Mouse (Mus musculus): ENCODE data around the gene Olfr90. TPM values are rescaled to one million over a fixed set of nuclear protein-coding genes. Genes with fewer than 3 reads are reported as not detected.

The Olfr90 gene
- polyA plus RNA-seq, 1 experiment from 2014 or later: not detected

DNA sequence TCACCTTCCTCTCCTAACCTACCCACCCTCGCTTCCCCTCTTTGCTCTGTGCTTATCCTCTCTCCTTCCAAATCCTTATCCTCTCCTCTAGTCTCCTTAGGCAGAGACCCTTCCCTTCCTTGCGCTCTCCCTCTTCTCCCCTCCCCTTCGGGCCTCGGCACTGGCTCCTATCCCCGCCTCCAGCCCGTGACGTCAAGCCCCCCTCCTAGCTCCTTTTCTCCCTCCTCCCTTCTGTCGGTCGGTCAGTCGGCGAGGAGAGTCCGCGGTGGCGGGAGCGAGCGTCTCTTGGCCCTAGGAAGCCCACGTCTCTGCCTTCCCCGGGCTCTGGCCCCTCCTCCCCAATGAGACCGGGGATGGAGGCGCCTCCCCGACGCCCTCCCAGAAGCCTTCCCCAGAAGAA, 37.9 kb downstream of the Olfr90 start:
- Histone ChIP-seq H3K4me2 (ENCODE audit: low read length) (peak overlapping the region; percentile 86), H3K36me3 (ENCODE audit: control insufficient read depth, insufficient read depth, low read length) (peaks cover 17% of the 10 kb centered on the region), H3K4me3 (replicated peaks; ENCODE audit: low read depth, low read length) (peak overlapping the region; percentile 92), H3K4me1 (ENCODE audit: control insufficient read depth, insufficient read depth, low read length) (peaks cover 47% of the 10 kb centered on the region), H3K9me3 (ENCODE audit: control insufficient read depth, low read length) (no peaks in the 10 kb centered on the region), H3K27me3 (ENCODE audit: control insufficient read depth, insufficient read depth, low read length) (peaks cover 4% of the 10 kb centered on the region; the same call in 1 of the 2 replicates), H3K27ac (replicated peaks; ENCODE audit: low read depth, low read length) (peak overlapping the region; percentile 87), H3K9ac (replicated peaks; ENCODE audit: low read length) (peak overlapping the region; percentile 91)
- 1% methylated on average over 22 of the region's 22 CpGs for WGBS
- ATAC-seq (ENCODE audit: low FRiP score, low TSS enrichment) (peak; percentile 71), DNase-seq (peak; percentile 93)

DNA sequence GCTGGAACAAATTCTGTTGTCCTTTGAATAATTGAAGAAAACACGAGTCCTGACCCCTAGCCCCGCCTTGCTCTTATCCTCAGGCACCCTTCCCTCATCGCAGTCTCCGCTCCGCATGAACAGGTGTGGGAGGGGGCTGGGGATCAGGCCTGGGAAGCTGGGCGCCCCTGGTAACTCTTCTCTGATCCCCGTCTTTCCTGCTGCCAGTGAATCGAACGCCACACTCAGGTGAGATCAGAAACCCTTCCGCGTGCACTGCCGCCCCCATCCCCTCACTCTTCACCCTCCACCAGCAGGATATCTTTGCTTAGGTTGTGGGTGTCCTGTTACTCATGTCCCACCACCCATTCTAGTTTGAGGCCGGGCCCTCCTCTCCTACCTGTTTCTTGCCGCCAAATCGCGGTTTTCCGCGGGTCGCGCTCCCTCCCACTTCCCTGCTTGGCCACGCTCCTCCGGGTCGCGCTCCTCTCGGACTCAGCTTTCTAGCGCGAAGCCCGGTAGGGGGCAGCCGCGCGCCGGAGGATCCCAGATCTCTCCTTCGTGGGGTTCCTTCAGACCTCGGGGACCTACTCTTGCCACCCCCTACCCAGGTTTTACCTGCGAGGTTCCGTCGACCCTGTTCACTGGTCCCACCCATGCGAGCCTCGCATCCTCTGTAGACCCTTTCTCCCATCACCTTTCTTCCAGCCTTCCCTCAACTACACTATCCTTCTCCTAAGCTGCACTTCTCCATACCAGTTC, 38.6 kb downstream of the Olfr90 start:
- WGBS: 1% methylated on average over 39 of the region's 39 CpGs
- peak; percentile 15; the same call in 1 of the 2 replicates for ATAC-seq (ENCODE audit: low FRiP score, low TSS enrichment)
- peak overlapping the region; percentile 91 for H3K9ac ChIP-seq (replicated peaks; ENCODE audit: low read length)

DNA sequence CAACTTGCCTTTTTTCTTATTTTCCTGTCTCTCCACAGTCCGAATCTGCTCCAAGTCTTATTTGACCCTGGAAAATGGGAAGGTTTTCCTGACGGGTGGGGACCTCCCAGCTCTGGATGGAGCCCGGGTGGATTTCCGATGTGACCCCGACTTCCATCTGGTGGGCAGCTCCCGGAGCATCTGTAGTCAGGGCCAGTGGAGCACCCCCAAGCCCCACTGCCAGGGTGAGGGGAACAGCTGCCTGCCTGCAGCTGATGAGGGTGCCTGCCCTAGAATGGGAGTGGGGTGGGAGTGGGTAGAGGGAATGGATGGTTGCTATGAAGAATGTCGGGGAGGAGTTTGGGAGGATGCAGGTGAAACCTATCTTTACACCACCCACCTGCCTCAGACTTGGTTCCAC, 39.9 kb downstream of the Olfr90 start:
- peak overlapping the region; percentile 92 for H3K4me3 ChIP-seq (replicated peaks; ENCODE audit: low read depth, low read length)
- H3K9ac ChIP-seq (replicated peaks; ENCODE audit: low read length): peak overlapping the region; percentile 54
- no peak overlapping the region for H3K27ac ChIP-seq (replicated peaks; ENCODE audit: low read depth, low read length)
- peaks cover 4% of the 10 kb centered on the region; the same call in 1 of the 2 replicates for H3K27me3 ChIP-seq (ENCODE audit: control insufficient read depth, insufficient read depth, low read length)
- ATAC-seq (ENCODE audit: low FRiP score, low TSS enrichment) (no peak), DNase-seq (no peak)
- H3K9me3 ChIP-seq (ENCODE audit: control insufficient read depth, low read length): no peaks in the 10 kb centered on the region
- H3K36me3 ChIP-seq (ENCODE audit: control insufficient read depth, insufficient read depth, low read length): no peaks in the 10 kb centered on the region; the same call in 1 of the 2 replicates
- peaks cover 53% of the 10 kb centered on the region for H3K4me1 ChIP-seq (ENCODE audit: control insufficient read depth, insufficient read depth, low read length)
- peak overlapping the region; percentile 86 for H3K4me2 ChIP-seq (ENCODE audit: low read length)
- WGBS: 61% methylated on average over 7 of the region's 7 CpGs

More for the DNA sequence above, 38.6 kb downstream of the Olfr90 start:
- peaks cover 50% of the 10 kb centered on the region for H3K4me1 ChIP-seq (ENCODE audit: control insufficient read depth, insufficient read depth, low read length)
- peak; percentile 86 for DNase-seq
- H3K4me2 ChIP-seq (ENCODE audit: low read length): peak overlapping the region; percentile 86
- peak overlapping the region; percentile 87 for H3K27ac ChIP-seq (replicated peaks; ENCODE audit: low read depth, low read length)
- H3K4me3 ChIP-seq (replicated peaks; ENCODE audit: low read depth, low read length): peak overlapping the region; percentile 92
- H3K27me3 ChIP-seq (ENCODE audit: control insufficient read depth, insufficient read depth, low read length): peaks cover 4% of the 10 kb centered on the region; the same call in 1 of the 2 replicates
- H3K9me3 ChIP-seq (ENCODE audit: control insufficient read depth, low read length): no peaks in the 10 kb centered on the region
- peaks cover 10% of the 10 kb centered on the region for H3K36me3 ChIP-seq (ENCODE audit: control insufficient read depth, insufficient read depth, low read length)

DNA sequence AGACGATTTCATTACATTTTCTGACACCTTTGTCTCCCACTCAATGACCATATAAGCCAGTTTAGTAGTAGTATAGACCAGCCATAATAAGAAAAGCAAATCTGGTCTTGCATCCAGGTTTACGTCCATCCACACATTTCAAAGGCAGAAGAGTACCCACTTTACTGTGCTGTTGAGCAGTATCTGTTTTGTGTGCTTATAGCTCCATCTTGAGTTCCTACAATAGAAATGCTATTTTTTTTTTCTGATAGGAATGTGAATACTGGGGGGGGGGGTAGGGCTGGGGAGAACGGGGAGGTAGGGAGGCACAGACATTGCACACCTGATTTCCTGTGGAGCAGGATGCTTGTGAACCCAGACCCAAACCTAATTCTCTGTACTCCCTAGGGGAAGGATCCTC, 40.3 kb downstream of the Olfr90 start:
- ATAC-seq (ENCODE audit: low FRiP score, low TSS enrichment) (no peak), DNase-seq (peak; percentile 74)
- H3K4me2 ChIP-seq (ENCODE audit: low read length): peak overlapping the region; percentile 86
- H3K27me3 ChIP-seq (ENCODE audit: control insufficient read depth, insufficient read depth, low read length): peaks cover 4% of the 10 kb centered on the region; the same call in 1 of the 2 replicates
- WGBS: 22% methylated on average over 3 of the region's 3 CpGs
- H3K4me1 ChIP-seq (ENCODE audit: control insufficient read depth, insufficient read depth, low read length): peaks cover 53% of the 10 kb centered on the region
- no peaks in the 10 kb centered on the region; the same call in 1 of the 2 replicates for H3K36me3 ChIP-seq (ENCODE audit: control insufficient read depth, insufficient read depth, low read length)
- H3K27ac ChIP-seq (replicated peaks; ENCODE audit: low read depth, low read length): no peak overlapping the region
- H3K9ac ChIP-seq (replicated peaks; ENCODE audit: low read length): peak overlapping the region; percentile 54; the same call in 1 of the 2 replicates
- peak overlapping the region; percentile 92 for H3K4me3 ChIP-seq (replicated peaks; ENCODE audit: low read depth, low read length)
- H3K9me3 ChIP-seq (ENCODE audit: control insufficient read depth, low read length): no peaks in the 10 kb centered on the region

DNA sequence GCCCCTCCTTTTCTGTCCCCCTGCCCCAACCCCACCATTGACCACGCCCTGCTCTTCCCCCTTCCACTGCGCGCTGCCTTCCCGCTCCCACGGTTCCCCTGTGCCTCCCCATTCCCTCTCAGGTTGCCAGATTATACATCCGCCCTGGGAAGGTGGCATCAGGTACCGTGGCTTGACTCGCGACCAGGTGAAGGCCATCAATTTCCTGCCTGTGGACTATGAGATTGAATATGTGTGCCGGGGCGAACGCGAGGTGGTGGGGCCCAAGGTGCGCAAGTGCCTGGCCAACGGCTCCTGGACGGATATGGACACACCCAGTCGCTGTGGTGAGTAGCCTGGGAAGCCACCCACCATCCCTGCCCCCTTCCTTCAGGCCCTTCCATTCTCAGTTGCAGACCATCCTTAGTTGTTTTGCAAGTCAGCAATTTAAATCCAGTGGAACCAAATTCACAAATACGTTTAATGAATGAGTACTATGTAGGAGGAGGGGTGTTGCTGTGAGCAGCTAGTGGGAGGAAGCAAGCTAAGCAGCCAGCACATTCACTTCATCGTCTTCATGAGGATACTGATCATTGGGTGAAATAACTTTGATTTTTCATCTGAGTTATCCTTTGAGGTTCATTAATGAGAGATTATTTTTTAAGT, 40.8 kb downstream of the Olfr90 start:
- H3K36me3 ChIP-seq (ENCODE audit: control insufficient read depth, insufficient read depth, low read length): no peaks in the 10 kb centered on the region; the same call in 1 of the 2 replicates
- DNase-seq: peak; percentile 24
- 12% methylated on average over 19 of the region's 19 CpGs for WGBS

DNA sequence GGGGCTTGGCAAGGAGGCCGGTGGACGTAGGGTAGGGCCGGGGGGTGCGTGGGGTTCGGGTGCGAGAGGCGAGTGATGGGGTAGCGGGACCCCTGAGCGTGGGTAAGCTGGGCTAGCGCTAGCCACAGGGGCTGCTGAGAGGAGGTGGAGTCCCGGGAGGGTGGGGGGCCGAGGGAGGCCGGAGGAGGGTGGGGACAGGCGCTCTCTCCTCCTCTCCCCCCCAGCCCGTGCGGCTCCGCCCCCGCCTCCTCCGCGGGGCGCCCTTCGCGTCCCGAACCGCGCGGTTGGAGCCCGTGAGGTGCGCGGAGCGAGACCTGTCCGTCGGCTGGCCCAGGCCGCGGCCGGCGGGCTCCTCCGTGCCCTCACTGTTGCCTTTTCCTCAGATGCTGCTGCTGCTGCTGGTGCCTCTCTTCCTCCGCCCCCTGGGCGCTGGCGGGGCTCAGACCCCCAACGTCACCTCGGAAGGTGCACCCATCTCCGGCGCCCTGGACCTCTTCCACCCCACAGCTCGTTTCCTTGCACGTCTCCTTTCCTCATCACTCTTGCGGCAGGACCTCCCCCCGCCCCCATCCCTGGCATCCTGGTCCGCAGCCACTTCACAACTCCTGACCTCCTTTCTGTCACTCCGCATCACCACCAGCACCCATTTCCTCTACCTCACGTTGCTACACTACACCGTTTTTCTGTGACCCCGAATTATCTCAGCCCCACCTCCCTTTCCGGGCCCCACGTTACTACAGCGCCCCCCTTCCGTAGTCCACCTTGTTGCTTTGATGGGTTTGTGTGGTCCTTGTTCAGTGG, 41.8 kb downstream of the Olfr90 start:
- peaks cover 43% of the 10 kb centered on the region for H3K4me1 ChIP-seq (ENCODE audit: control insufficient read depth, insufficient read depth, low read length)
- peak overlapping the region; percentile 92 for H3K4me3 ChIP-seq (replicated peaks; ENCODE audit: low read depth, low read length)
- under 1% methylated on average over 55 of the region's 58 CpGs for WGBS

More for the DNA sequence above, 40.8 kb downstream of the Olfr90 start:
- Histone ChIP-seq H3K4me1 (ENCODE audit: control insufficient read depth, insufficient read depth, low read length) (peaks cover 53% of the 10 kb centered on the region), H3K27me3 (ENCODE audit: control insufficient read depth, insufficient read depth, low read length) (peaks cover 4% of the 10 kb centered on the region; the same call in 1 of the 2 replicates), H3K4me3 (replicated peaks; ENCODE audit: low read depth, low read length) (peak overlapping the region; percentile 92), H3K9ac (replicated peaks; ENCODE audit: low read length) (peak overlapping the region; percentile 98), H3K4me2 (ENCODE audit: low read length) (peak overlapping the region; percentile 86), H3K27ac (replicated peaks; ENCODE audit: low read depth, low read length) (peak overlapping the region; percentile 97), H3K9me3 (ENCODE audit: control insufficient read depth, low read length) (no peaks in the 10 kb centered on the region)
- ATAC-seq (ENCODE audit: low FRiP score, low TSS enrichment): no peak

DNA sequence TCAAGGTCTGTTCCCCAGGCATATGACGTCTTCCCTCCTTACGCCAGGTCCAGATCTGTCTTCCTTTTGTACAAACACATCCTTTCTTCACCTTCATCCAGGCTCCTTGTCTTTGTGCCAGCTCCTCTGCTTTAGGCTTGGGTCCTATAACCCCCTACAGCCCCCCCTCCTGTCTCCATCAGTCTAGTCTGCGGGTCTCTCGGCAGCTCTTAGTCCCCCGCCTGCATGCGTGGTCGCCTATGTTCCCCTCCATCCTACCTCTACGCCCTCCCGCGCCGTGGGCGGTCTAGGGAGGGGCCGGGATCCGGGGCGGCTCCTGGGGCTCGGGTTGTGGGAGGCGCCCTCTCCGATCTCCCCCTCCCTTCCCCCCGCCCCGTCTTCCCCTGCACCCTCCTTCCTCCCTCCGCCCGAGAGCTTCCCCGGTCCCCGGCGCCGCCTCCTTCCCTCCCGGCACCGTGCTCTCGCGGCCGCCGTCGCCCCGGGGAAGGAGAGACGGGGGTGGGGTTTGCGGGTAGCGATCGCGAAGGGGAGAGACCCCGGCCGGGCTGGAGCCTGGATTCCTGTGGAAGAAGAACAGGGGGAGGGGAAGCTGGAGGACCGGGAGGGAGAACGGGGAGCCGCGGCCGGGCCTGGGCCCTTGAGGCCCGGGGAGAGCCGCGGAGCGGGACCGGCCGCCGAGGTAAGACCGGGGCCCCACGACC, 42.5 kb downstream of the Olfr90 start, which contains the start of gene Gabbr1:
Gabbr1 (plus strand) TSS at position 356 of the 701 bp plus-strand sequence.
- peak within 1 kb of the TSS; percentile 92 for H3K4me3 ChIP-seq (replicated peaks; ENCODE audit: low read depth, low read length)

More for the DNA sequence above, 41.8 kb downstream of the Olfr90 start:
- Histone ChIP-seq H3K36me3 (ENCODE audit: control insufficient read depth, insufficient read depth, low read length) (no peaks in the 10 kb centered on the region; the same call in 1 of the 2 replicates), H3K9ac (replicated peaks; ENCODE audit: low read length) (peak overlapping the region; percentile 98), H3K27ac (replicated peaks; ENCODE audit: low read depth, low read length) (peak overlapping the region; percentile 97), H3K27me3 (ENCODE audit: control insufficient read depth, insufficient read depth, low read length) (peaks cover 4% of the 10 kb centered on the region; the same call in 1 of the 2 replicates), H3K4me2 (ENCODE audit: low read length) (peak overlapping the region; percentile 86), H3K9me3 (ENCODE audit: control insufficient read depth, low read length) (no peaks in the 10 kb centered on the region)
- DNase-seq: peak; percentile 81
- ATAC-seq (ENCODE audit: low FRiP score, low TSS enrichment): peak; percentile 40

More for the DNA sequence above, 42.5 kb downstream of the Olfr90 start, which contains the start of gene Gabbr1:
- Histone ChIP-seq H3K4me2 (ENCODE audit: low read length) (peak within 1 kb of the TSS; percentile 86), H3K27ac (replicated peaks; ENCODE audit: low read depth, low read length) (peak within 1 kb of the TSS; percentile 97), H3K36me3 (ENCODE audit: control insufficient read depth, insufficient read depth, low read length) (no peaks in the 10 kb centered on the region; the same call in 1 of the 2 replicates), H3K9me3 (ENCODE audit: control insufficient read depth, low read length) (no peaks in the 10 kb centered on the region), H3K27me3 (ENCODE audit: control insufficient read depth, insufficient read depth, low read length) (peaks cover 4% of the 10 kb centered on the region; the same call in 1 of the 2 replicates), H3K9ac (replicated peaks; ENCODE audit: low read length) (peak within 1 kb of the TSS; percentile 98), H3K4me1 (ENCODE audit: control insufficient read depth, insufficient read depth, low read length) (peaks cover 37% of the 10 kb centered on the region)
- DNase-seq (peak; percentile 95), ATAC-seq (ENCODE audit: low FRiP score, low TSS enrichment) (peak; percentile 84)
- WGBS: under 1% methylated on average over 55 of the region's 55 CpGs
